Mouse (Mus musculus): ENCODE measurements around the gene Usp36.
A peak's percentile ranks its signal among the peaks of the same experiment; 100 is the strongest.
"Not testable (repeated sequence)": the region's sequence is repeated elsewhere in the genome, so short reads cannot be mapped to it uniquely, and the experiment has no call there.

The Usp36 gene

DNA sequence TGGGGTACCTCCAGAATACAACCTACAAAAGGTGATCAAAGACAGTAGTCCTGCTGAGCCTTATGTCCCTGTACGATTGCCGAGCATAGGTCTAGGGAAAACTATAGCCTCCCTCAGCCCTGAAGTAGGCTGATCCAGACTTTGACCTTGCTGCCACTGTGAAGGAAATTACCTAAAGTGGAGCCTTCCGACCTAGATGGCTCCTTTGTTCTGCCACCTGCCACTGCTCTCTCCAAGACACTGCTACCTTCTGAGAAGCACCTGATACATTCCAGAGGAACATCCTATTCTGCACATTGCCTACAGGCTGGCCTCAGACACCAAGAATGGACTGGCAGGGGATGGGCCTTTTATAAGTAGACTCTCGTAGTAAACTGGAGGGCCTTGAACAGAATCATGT, 13.9 kb upstream of the Usp36 start:
- DNase-seq (ENCODE audit: extremely low read depth, low read depth, low spot score) = not testable (repeated sequence)

DNA sequence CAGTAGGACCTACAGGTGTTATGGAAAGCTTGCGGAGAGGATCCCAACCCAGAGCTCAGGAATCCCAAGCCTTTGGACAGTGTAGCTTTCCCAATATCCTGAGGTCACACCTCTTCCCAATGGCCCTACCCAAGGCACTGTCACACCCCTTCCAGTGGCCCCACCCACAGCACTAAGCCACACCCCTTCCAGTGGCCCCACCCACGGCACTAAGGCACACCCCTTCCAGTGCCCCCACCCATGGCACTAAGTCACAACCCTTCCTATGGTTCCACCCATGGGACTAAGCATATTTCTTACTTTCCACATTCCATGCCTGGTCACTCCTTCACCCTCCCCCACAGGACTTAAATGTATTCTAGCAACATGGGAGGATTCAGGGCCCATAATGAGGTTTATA, 8.8 kb upstream of the Usp36 start:
- DNase-seq (ENCODE audit: extremely low read depth, low read depth, low spot score) = no peak

DNA sequence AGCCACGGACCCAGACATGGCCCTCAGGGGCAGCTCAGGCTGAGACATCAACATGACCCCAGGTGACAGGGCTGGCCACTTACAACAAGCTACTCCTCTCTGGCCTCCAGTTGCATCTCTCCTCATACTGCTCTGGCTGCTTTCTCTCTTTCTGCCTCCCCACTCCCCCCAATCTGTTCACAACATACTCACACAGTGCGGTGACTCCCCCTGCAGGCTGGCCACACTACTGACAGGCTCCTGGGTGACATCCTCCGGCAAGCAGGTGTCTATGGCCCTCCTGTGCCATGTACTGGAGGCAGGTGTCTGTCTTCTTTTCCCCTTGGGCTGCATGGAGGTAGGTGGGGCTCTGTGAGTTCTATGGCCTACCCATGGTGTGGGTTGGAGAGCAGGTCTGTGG, 7.9 kb upstream of the Usp36 start:
- DNase-seq (ENCODE audit: extremely low read depth, low read depth, low spot score) = no peak

DNA sequence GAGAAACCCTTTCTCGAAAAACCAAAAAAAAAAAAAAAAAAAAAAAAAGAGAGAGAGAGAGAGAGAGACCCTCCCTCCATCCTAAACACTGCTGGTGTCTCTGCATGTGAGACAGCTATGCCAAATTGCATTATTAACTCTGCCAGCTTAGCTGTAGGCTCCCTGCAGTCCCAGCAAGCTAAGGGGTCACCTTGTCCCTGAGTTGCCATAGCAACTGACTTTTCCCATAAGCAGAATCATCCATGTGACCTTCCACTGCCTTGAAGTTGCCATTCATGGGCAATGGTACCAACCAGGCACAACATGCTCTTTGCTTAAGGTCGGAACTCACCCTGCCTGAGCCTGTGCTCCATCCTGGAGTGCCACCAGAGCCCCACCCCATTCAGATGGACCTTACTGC, 5.0 kb upstream of the Usp36 start:
- DNase-seq (ENCODE audit: extremely low read depth, low read depth, low spot score) = no peak

DNA sequence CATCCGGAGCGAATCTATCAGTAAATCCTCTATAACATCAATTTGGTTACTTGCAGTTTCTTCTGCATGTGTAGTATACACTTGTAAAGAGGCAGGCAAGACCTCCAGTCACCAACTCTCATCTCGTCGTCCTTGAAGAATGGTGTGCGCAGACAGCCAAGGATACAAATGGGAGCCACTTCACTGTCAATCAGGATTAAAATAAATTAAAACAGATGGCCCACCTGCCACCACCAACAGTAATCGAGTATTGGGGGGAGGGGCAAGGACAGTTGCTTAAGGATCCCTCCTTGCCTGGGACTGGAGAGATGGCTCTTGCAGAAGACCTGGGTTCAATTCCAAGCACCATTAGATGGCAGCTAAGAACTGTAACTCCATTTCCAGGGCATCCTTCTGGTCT, 2.6 kb upstream of the Usp36 start:
- DNase-seq (ENCODE audit: extremely low read depth, low read depth, low spot score) = no peak

DNA sequence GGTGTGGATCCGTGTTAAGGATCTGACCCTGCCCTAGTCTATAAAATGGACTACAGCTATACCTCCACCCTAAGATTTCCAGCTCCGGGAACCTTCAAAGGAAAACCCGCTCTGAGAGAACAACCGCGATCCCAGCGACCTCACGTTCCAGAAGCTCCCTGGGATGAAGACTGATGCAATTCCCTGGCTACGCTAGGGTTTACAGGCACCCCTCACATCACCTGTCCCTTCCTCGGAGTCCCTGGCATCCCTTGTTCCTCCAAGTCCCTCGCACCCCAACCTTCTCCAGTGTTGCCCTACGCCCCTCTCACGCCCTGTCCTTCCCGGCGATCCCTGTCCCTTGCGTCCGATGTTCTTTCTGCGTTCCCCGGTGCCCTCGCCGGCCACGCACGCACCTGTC, 482 bp downstream of the Usp36 start:
- no peak for DNase-seq (ENCODE audit: extremely low read depth, low read depth, low spot score)

DNA sequence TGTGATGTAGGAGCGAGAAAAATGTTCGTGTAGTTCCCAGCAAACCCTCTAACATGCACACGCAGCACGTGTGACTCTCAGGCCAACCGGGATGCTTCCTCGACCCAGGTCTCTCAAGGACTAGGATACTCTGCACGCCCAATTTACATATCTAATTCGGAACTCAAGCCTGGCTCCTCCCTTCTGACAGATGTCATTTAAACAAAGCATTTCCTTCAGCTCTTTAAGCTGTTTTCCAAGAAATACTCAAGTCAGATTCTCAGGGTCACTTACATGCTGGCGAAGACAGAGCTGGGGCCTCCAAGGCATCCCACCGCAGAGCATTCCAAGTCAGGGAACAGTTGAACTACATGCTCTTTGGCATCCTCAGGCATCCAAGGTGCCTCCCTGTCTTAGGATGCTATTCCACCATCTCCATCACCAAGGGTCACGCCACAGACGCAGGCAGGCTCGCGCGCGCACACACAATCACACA, 970 bp downstream of the Usp36 start:
- no peak for DNase-seq (ENCODE audit: extremely low read depth, low read depth, low spot score)

DNA sequence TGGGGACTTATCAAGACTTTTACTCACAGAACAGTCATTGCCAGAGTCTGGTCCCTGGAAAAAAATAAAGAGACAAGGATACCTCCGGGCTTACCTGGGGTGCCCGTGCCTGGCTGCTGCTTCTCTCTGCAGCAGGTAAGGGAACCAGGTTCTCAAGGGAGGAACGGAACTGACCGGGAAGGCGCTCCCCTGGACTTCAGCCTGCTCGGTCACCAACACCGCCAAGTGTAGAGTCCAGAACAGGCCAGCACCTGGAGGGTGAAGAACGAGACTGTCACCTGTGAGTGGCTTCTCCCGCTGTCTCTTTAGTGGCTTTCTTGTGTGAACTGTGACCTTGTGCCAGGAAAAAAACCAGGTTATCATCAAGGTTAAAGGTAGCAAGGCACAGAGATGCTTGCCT, 2.5 kb downstream of the Usp36 start:
- no peak for DNase-seq (ENCODE audit: extremely low read depth, low read depth, low spot score)

DNA sequence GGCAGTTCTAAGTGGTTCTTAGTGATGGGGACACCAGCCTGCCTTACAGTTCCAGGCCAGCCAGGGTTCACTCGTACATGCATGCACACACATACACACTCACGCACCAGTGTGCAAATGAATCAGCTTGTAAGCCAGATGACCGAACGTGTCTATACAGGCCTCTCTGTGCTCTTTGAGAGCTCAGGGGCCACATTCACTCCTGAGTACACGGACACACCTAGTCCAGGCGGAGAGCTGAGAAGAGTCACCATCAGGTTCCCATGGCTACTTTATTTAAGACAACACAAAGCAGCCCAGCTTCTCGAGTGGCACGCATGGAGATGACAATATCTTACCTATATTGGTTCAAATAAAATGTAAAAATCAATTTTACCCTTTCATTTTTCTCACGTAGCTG, 3.6 kb downstream of the Usp36 start:
- DNase-seq (ENCODE audit: extremely low read depth, low read depth, low spot score) = no peak

DNA sequence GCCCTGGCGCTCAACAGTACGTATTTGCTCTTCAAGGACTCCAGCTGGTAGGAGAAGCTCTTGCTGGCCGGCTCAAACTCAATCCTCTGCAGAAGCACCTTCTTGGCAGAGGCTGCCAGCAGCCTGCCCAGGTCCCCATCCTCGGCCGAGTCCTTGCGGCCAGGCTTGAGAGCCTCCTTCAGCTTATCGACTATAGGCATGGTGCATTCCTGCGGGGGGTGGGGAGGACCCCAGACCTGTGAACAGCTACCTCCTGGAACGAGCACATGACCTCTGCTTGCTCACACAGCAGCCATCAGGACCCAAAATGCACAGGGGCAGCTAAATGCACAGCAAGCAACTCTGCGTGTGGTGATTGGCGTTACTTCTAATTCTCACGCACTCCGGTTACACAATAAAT, 4.3 kb downstream of the Usp36 start:
- no peak for DNase-seq (ENCODE audit: extremely low read depth, low read depth, low spot score)

DNA sequence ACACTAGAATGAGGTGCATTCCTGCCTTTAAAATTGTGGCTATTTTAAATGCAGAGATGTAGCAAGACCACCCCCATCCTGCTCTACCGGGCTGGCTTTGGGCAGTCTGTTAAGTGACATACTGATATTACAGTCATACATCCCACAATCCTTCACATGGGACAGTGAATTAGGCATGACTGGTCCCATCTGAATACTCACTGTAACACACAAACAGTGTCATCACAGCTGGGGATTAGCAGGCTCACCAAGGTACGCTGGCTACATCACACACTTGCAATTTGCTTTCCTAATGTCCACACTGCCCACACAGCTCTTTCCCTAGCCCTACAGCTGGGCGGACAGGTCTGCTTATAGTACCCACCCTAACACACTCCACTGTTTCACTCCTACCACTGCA, 9.8 kb downstream of the Usp36 start:
- peak; percentile 56 for DNase-seq (ENCODE audit: extremely low read depth, low read depth, low spot score)

DNA sequence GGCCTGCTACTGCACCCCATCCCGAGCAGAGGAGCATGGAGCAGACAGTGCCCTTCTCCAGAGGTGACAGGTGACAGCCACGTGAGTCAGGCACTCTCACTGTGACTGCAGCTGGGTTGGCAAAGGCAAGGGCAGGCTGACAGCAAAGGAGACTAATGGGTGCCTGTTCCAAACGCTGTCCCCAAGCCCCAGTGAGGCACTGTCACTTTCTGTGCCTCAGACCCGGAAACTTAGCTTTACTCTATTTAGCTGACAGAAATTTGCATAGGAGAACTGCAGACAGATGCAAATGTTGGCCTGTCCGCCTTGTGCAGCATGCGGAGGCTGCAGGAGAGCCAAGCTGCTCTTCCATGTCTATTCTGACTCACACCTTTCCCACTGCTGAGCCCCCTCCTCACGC, 13.7 kb downstream of the Usp36 start:
- DNase-seq (ENCODE audit: extremely low read depth, low read depth, low spot score) = no peak

DNA sequence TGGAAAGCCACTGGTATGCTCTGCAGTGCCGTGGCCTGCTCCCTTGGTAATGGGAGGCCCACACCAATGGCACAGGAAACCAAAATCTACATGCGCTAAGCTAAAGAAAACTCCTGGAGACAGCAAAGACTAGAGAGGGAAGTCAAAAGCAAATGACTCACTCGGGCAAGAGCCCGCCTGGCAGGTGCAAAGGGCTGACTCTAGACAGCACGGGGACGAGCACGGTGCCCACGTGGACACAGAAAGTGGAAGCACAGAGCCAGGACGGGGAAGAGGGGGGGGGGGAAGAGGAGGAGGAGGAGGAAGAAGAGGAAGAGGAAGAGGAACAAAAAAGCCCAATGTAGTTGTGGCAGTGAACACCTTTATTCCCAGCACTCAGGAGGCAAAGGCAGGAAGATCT, 15.0 kb downstream of the Usp36 start:
- no peak for DNase-seq (ENCODE audit: extremely low read depth, low read depth, low spot score)

DNA sequence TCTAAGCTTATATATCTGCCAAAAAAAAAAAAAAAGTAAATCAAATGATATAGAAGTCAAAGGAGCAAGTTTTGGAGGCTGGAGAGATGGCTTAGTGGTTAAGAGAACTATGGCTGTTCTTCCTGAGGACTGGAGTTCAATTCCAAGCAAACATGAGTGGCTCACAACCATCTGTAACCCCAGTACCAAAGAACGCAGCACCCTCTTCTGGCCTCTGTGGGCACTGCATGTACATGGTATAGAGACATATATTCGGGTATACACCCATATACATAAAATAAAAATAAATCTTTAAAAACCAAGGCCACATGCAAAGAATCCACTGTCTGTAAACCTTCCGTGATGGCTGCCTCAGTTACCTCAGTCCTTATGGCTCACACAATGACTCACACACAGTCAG, 20.2 kb downstream of the Usp36 start:
- DNase-seq (ENCODE audit: extremely low read depth, low read depth, low spot score) = no peak

DNA sequence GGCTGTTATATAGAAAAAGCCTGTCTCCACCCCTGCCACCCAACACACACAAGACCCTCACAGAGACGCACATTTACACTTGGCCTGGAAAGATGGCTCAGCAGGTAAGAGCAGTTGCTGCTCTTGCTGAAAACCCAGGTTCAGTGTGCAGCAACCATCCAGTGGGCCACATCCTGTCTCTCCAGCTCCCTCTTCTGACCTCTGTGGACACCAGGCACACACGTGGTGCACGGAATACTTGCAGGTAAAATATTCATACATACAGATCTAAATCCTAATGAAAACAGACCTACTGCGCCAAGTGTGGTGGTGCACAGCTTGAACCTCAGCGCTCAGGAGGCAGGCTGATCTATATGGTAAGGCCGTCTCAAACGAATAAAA, 23.4 kb downstream of the Usp36 start:
- DNase-seq (ENCODE audit: extremely low read depth, low read depth, low spot score) = no peak

DNA sequence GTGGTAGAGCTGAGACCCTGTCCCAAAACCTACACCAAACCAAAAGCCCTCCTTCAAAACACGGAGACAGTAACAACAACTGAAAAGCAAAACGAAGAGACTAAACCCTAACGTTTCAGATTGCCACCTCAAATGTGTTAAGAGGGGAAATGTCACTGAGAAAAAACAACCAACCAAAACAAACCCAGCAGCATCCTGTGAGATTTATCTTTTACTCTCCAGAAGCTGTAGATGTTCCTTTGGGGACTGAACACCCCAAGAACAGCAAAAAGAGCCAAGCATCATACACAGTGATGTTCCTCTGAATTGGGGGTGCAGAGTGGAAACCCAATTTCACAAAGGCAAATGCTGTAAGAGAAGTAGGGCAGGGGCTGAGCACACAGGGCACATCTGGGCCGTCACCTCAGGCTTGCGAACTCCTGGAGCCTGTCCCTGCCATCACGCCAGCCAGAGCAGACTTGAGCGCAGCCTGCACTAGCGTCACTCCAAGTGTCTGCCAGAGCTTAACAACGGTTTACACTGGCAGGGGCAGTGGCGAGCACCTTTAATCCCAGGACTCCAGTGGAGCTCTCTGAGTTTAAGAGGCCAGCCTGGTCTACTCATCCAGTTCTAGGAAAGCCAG, 23.9 kb downstream of the Usp36 start:
- no peak for DNase-seq (ENCODE audit: extremely low read depth, low read depth, low spot score)

DNA sequence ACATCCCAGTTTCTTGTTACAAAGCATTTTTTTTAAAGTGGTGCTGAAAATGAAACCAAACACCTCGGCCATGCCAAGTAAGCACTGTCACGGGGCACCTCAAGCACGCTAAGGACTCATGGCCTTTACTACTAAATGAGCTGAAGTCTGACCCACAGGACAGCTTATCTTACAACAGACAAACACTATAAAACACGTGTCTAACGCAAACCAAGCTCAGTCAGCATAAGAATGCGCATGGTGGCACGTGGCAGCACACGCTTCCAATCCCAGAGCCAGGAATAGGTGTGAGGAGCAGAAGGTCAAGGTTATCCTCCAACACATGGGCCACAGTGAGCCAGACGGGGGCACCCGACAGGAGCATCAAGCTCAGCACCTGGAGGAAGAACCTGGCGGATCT, 24.4 kb downstream of the Usp36 start:
- DNase-seq (ENCODE audit: extremely low read depth, low read depth, low spot score) = no peak

DNA sequence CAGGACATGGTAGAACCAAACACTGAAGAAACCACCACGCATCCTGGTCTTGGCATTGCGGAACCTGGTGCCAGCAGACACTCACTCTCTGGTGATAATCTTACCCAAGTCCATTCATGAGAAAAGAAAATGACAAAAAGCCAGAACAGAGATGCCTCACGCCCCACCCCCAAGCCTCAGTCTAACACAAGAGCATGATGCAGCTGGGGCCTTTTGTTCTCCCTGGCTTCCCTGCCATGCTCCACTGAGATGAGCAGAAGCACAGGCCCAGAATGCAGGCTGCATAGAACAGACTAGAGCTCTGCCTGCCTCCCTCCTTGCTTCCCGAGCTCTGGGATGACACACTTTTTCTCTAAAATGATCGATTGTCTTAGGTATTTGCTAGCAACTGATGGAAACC, 26.9 kb downstream of the Usp36 start:
- no peak for DNase-seq (ENCODE audit: extremely low read depth, low read depth, low spot score)

DNA sequence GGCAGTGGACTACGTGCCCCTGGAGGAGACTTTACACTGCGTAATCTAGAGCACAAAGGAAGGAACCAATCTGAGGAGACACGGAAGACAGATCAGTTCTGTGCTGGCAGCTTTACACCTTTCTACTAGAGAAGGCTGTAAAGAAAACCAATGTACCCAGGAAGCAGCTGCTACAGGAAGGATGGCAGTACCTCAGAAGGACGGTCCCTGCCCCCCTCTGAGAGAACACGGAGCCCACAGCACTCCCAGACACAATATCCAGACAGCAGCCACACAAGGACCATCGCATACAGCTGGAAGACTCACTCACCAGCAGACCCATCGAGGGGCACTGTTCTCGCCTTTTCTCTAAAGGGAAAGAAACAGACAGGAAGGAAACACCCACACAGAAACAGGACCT, 30.0 kb downstream of the Usp36 start:
- DNase-seq (ENCODE audit: extremely low read depth, low read depth, low spot score) = no peak

DNA sequence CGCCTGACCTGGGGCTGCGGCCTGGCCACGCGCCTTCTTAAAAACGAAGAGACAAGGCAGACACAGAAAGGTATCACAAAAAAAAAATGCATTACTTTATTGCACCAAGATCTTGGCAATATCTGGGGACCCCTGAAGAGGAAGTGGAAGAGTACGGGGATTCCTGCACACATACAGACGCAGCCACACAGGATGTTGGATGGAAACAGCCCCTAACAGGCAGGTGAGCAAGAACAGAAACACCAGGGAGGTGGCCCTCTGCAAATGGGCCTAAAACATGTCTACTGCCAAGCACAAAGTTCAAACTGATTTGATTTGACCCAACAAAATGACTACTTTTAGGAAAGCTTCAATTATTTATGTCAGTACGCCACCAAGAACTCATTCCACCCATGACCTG, 30.5 kb downstream of the Usp36 start:
- no peak for DNase-seq (ENCODE audit: extremely low read depth, low read depth, low spot score)

DNA sequence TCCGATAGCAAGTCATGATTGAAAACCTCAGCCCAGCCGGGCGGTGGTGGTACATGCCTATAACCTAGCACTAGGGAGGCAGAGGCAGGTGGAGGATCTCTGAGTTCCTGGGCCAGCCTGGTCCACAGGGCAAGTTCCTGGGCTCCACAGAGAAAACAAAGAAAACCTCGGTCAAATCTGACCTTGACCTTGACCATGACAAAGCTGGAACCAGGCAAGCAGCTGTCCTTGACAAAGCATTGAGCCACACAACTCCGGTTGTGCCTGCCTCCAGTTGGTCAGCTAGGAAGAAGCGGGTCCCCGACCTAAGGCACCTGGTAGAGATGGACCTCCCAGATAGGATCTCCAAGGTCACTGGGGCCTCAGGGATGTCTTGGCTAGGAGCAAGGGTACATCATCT, 33.7 kb downstream of the Usp36 start:
- no peak for DNase-seq (ENCODE audit: extremely low read depth, low read depth, low spot score)

DNA sequence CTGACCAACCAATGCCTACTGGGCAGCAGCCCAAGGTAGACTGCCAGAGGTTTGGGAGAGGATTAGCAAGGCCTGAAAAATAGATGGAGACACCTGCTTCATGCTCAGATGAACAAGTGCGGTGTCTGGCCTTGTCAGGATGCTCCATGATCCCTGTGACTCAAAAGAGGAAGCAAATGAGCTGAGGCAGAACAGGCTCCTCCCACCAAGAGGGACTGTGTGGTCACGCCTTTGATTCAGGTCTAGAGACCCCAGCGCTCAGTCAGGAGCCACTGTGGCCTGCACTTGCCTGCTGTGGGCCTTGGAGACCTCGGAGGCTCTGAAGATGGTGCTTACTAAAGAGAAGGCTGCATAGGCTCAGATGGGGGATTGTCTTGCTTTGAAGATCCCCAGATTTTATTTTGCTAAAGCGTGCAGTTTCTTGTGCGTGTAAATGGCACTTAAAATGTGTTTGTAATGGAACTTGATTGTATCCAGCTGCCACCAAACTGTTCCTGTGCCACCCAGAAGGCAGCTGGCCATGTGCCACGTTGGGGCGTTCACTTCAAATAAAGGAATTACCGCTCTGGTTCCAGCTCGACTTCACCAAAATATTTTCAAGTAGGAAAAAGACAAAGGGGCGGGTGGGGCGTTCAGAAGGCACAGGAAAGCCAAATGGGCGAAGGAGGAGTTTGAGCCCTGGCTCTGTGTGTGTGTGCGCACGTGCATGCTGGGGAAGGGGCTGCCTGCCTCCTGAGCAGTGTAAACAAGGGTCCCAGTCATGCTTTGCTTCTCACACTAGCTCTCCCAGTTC, 35.7 kb downstream of the Usp36 start:
- DNase-seq (ENCODE audit: extremely low read depth, low read depth, low spot score) = peak; percentile 62

All from fat pad, adult 2 months (tissue).